Mouse (Mus musculus): ENCODE results near the gene Spata31d1c.

DNA sequence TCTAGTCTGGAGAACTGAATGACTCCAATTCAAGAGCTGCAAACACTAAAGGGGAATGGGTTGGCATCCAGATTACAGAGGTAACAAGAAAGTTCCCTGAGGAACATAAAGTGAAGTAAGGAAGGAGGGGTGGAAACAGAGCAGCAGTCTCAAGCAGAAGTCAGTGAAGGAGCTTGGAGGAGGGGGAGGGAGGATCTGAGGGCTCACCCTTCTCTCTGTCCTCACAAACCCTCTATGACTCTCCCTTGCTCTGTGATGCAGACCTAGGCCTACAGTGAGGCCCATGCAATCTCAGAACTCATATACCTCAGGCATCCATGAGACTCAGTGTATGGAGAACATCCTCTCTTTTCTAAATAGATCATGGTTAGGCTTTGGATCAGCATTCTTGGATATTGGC is at the start of gene Spata31d1c:
- TF ChIP-seq GATA1 (IDR thresholded peaks at IDR 0.05; ENCODE audit: borderline replicate concordance, low read length) (no peak), CTCF (IDR thresholded peaks at IDR 0.05; ENCODE audit: low read depth, low read length) (no peak), GATA2 (IDR thresholded peaks at IDR 0.05; ENCODE audit: borderline replicate concordance, low read depth, low read length) (no peak)

Data from G1E (cell line).